Mouse (Mus musculus): ENCODE measurements around the gene Lekr1.

DNA sequence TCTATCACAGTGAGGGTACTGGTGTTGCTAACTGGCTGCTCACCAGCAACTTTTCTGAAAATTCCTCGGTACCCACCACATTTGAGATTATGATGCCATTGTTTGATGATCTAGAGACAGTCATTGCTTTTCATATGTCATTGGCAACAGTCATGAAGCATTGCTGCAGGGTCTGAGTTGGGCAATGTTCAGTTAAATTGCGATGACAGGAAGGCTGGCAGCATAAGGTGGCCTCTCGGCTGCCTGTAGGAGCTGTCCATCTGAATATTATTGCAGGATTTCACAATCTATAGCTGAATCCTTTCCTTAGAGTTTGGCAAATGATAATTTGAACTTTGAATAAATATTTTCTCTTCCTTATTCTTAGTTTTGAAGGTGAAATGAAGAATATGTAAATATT is 48.3 kb downstream of the Lekr1 start:
- no peak for TF ChIP-seq CTCF (IDR thresholded peaks at IDR 0.05; ENCODE audit: extremely low read depth, insufficient read length, insufficient replicate concordance, low read depth, low read length)
- TF ChIP-seq POLR2A (IDR thresholded peaks at IDR 0.05; ENCODE audit: low read depth, low read length): no peak

Measured in small intestine, adult 2 months (tissue).